Mouse (Mus musculus) lung, adult 2 months (tissue): Measurements from ENCODE around the gene Spink8.

Experiments
- CTCF ChIP-seq: fragments of 200-500 bp; IDR thresholded peaks from 2 replicates; pipeline ENCODE4 v1.5.1; 2011; ENCODE audit warnings: mild to moderate bottlenecking, low read length, control low read depth; ENCODE audit not compliant: insufficient read depth
- POLR2A ChIP-seq: fragments of 200-500 bp; IDR thresholded peaks from 2 replicates; pipeline ENCODE4 v1.6.1; 2011; ENCODE audit warnings: low read depth, mild to moderate bottlenecking, control low read depth, low read length, borderline replicate concordance; ENCODE audit errors: extremely low read depth

- TF ChIP-seq CTCF = no peak
- 0 out of 2 replicates have a peak, but pooled peaks have one; percentile 12 for TF ChIP-seq POLR2A
Observed at GRCm38 (mm10) chr9:109875695-109876601, 63.9 kb downstream of the Spink8 start.
